Mouse (Mus musculus) erythroid progenitor cell, adult 5-6 weeks (primary cell): ENCODE measurements around the gene Itsn1. TPM values are rescaled to one million over a fixed set of nuclear protein-coding genes. Genes with fewer than 3 reads are reported as not detected.
A peak's percentile ranks its signal among the peaks of the same experiment; 100 is the strongest.

ENCODE experiments used
- ATAC-seq: replicated peaks from 2 replicates; pipeline ENCODE4 v1.8.0; 2016; ENCODE audit warnings: moderate number of reproducible peaks, mild to moderate bottlenecking, moderate TSS enrichment, inconsistent platforms; ENCODE audit not compliant: poor library complexity, low FRiP score, severe bottlenecking
- total RNA-seq, 2 experiments: library from RNA; stranded (forward) in 1 of 2; stranded (reverse) in 1 of 2; fragments of 150-400 nt in 1 of 2; fragments of 186-747, 209-891 nt in 1 of 2; gene quantifications; 2 replicates each; pipeline versions ENCODE4 v1.2.3 to v1.2.4; 2015 to 2017; ENCODE audit warnings: low replicate concordance in 2 of 2

The Itsn1 gene
- total RNA-seq, 2 experiments from 2014 or later, result 133 to 435 TPM

DNA sequence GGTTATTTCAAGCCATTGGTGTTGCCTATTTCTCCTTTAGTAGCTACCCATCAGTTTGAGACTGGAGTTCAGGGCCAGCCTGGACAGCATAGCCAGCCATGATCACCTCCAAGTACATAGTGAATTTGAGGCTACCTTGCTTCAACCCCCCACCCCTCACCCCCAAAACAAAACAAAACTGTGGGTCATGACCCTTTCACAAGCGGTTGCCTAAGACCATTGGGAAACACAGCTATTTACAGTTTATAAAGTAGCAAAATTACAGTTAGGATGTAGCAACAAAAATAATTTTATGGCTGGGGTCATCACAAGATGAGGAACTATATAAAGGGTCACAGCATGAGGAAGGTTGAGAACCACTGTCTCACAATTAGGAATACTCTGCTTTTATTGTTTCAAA is 104.9 kb downstream of the Itsn1 start:
- no peak for ATAC-seq

DNA sequence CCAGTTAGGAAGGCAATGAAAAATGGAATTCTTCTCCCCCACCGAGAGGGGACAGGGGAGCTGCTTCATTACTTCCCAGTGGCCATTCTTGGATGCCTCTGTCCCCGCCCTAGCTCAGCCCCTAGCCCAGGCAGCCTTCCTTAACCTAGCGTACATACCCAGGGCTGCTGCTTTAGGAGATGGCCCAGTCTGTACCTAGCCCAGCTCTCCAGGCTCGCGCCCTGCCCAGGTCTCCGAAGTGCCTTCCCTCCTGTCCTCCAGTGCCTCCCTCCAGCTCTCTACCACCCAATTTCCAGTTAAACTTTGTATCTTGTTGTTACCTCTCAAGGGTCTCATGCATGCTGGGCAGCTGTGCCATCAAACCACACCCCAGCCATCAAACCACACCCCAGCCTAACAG is 106.7 kb downstream of the Itsn1 start:
- no peak for ATAC-seq

- no peak for ATAC-seq
These were observed 107.8 kb downstream of the Itsn1 start for GRCm38 (mm10) chr16:91836592-91837557.

DNA sequence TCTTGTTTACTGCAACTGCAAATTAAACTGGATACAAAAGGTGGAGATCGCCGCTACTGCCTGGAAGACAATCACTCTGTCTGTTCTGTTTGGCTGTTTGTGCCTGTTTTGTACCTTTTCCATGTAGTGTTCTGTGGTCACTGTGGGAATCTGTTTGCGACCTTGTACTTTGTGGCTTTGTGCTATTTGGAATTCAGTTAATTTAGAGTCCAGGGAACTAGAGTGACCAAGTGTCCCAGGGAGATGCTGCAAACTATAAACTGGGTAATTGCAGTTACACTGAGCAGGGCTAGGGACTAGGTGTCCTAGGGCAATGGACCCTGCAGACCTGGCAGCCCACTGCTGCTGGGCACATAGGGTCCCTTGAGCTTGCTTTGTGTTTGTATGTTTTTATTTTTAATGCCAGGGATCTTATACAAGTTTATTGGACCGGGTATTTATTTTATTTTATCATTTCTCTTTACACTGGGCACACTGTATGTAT is 108.5 kb downstream of the Itsn1 start:
- no peak for ATAC-seq

DNA sequence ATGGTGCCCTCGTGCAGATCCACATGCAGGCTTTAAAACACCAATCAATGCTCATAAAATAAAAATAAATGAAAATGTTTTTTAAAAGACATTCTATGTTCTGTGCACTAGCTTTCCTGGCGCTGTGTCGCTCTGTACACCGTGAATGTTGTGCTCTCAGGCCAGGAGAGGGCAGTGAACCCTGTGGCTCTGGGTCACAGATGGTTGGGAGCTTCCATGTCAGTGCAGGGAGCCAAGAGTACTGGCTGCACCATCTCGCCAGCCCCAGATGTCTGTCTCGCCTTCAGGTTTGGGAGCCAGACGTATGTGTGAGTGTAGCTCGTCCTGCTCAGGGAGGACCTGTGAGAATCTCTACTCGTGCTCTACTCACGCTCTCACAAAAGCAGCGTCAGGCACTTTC is 109.7 kb downstream of the Itsn1 start:
- ATAC-seq, result no peak

- no peak for ATAC-seq
These were observed 110.4 kb downstream of the Itsn1 start for GRCm38 (mm10) chr16:91839462-91839861.

DNA sequence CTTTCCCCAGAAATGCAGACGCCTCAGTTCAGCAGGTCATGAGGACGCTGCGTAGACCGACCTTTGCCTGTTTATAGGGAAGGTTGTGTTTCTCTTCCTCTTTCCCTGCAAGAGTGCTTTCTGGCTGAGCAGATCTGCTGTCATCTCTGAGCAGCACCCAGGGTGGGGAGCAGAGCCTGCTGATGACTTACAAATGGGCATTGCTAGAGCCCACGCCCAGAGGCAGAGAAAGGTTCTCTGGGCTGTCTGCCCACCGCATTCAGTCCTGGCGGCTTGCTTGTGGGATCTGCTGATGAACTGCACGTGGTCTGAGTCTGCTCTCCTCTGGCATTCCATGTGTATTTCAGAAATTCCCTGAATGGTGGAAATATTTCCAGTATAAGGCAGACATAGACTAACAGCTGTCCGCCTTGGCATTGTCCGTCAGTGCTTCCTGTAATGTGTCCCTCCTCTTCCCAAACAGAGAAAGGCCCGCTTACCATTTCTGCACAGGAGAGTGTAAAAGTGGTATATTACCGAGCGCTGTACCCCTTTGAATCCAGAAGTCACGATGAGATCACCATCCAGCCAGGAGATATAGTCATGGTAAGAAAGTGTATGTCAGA is 112.0 kb downstream of the Itsn1 start:
- ATAC-seq, result no peak

DNA sequence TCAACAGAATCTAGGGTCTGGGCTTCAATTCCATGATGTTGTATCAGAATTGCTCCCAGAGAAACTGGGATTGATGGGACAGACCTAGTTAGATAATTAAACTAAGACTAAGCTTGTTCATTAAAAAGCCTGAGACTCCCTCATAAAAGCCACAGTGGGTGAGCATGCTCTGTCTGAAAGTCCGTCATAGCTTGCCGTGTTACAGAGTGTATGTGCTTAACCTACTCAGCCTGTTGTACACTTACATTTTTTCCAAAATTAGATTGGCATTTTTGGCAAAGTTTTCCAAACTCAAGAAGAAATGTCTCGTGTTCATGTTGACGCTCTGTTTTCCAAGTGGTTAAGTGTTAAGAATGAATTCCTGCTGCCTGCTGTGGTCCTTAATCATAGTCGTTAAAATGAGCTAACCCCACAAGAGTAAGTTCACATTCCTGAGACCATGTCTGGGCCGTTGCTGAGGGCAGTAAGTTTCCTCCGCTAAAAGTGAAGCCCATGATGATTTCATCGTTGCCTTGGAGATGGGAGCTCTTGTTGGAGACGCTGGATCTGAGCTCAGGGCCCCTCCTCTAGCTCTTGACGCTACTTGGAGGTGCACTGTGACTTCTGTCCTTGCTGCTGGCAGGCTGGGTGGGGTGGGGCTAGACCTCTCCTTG is 117.1 kb downstream of the Itsn1 start:
- no peak for ATAC-seq

- ATAC-seq, result no peak
These were observed 118.6 kb downstream of the Itsn1 start for GRCm38 (mm10) chr16:91847525-91848225.

- no peak for ATAC-seq
These were observed 119.4 kb downstream of the Itsn1 start for GRCm38 (mm10) chr16:91848505-91848904.

DNA sequence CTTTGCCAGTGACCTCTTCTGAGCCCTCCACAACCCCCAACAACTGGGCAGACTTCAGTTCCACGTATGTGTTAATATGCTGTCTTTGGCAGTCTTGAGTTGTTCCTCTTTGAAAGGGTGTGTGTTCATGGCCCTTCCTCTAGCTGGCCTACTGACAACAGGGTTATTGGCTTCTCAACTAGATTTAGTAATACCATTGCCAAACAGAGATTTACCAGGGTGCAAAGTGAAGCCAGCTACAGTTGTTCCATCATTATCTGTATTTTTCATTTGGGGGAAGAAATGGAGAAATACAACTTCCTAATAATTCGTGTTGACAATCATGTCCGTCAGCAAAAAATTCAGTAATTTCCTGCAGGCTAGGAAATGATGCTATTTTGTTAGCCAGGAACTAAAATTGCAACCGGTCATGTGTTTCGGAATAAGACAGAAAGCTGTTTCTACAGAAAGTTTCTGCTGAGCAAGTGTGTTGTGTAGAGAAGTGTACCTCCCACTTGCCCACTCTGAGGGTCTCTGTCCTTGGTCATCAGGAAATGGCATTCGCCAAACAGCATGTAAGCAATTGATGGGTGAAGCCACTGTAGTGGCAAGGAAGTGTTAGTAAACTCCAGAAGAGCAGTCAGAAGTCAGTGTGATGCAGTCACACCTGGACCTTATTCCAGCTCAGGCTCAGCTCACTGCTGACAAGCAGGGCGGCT is 120.0 kb downstream of the Itsn1 start:
- no peak for ATAC-seq

- ATAC-seq, result no peak
These were observed 121.1 kb downstream of the Itsn1 start for GRCm38 (mm10) chr16:91850175-91850574.

- ATAC-seq, result no peak
These were observed 122.6 kb downstream of the Itsn1 start for GRCm38 (mm10) chr16:91851456-91852231.

GRCm38 (mm10) chr16:91852753-91853152 is 123.7 kb downstream of the Itsn1 start:
- ATAC-seq, result 0 out of 2 replicates have a peak, but pooled peaks have one; percentile 26

DNA sequence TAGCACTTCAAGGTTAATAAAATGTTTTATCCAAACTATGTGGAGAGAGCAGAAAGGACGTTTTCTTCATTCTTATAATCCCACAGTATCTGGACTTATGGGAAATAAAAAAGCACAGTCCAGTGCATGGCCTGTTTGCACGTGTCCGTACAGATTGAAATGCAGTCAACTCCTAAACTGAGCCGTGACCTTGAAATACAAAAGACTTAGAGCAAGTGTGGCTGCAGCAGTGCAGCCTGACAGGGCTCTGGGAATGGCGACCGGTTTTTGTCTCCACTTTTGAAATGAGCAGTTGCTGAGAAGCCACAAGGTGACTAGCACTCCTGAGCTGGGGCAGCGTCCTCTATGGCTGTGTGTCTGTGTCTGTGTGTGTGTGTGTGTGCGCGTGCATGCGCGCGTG is 124.1 kb downstream of the Itsn1 start:
- ATAC-seq, result no peak

- ATAC-seq, result no peak
These were observed 129.6 kb downstream of the Itsn1 start for GRCm38 (mm10) chr16:91858695-91859094.

GRCm38 (mm10) chr16:91859203-91859602 is 130.1 kb downstream of the Itsn1 start:
- ATAC-seq, result no peak

GRCm38 (mm10) chr16:91859958-91860357 is 130.9 kb downstream of the Itsn1 start:
- no peak for ATAC-seq
